Mouse (Mus musculus): ENCODE results near the gene Treh. TPM values are rescaled to one million over a fixed set of nuclear protein-coding genes. Genes with fewer than 3 reads are reported as not detected.

The Treh gene
- polyA plus RNA-seq, 1 experiment: 32.2 TPM

DNA sequence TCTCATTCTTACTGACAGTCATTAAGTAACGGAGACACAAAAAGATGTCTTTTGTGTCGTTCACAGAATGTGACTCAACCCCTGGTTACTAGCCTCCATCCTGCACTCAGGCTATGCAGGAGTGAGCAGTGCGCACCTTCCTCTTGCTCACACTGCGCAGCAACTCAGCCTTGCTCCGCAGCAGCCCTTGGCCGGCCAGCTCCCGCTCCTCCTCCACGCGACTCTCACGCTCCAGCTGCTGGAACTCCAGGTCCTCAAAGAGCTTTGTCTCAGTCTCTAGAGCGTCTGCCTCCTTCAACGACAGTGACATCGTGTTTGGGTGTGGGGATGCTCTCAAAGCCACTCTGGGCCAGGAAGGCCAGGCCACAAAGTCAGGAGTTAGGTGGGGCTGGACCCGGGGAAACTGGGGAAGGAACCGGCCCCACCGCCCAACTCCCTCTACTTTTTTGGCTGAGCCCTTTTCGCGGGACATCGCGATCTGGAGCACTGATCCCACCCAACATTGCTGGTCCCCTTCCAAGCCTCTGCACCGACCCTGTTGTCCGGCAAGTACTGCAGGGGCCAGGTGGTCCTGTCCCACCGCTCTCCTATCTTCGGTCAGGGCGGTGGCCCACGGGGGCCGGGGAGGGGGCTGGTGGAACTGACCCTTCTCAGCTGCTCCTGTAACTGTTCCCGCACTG, 34.9 kb downstream of the Treh start:
- Histone ChIP-seq H3K4me1 (ENCODE audit: control insufficient read depth, insufficient read depth, low read length) (peaks cover 7% of the 10 kb centered on the region), H3K27ac (ENCODE audit: insufficient read depth, low read depth, low read length) (no peak overlapping the region), H3K27me3 (replicated peaks; ENCODE audit: control insufficient read depth, insufficient read depth, low read length) (no peaks in the 10 kb centered on the region), H3K4me3 (ENCODE audit: insufficient read depth, low read depth, low read length) (0 out of 2 replicates have a peak overlapping the region, but pooled peaks have one; percentile 5), H3K36me3 (ENCODE audit: control insufficient read depth, insufficient read depth, low read length) (no peaks in the 10 kb centered on the region; the same call in 1 of the 2 replicates)
- WGBS: 45% methylated on average over 28 of the region's 28 CpGs
- TF ChIP-seq POLR2A (IDR thresholded peaks at IDR 0.05; ENCODE audit: low read depth, low read length): no peak
- no peak for TF ChIP-seq CTCF (conservative IDR thresholded peaks at IDR 0.05; ENCODE audit: insufficient read depth, insufficient read length, low read depth, low read length)
- DNase-seq: no peak

DNA sequence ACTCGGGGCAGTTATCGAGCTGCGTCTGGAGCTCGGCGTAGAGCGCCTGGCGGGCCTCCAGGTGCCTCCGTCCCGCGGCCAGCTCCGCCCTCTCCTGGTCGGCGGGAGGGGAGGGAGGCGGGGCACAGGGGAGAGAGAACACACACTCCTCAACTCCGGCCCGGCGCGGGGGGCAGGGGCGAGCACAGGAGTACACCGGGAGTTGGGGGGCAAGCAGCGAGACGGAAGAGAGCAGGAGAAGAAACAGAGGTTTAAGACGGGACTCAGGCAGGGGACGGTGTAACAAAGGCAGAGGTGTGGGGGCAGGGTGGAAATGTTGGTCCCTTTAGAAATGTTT, 35.4 kb downstream of the Treh start:
- no peaks in the 10 kb centered on the region for H3K27me3 ChIP-seq (replicated peaks; ENCODE audit: control insufficient read depth, insufficient read depth, low read length)
- H3K4me1 ChIP-seq (ENCODE audit: control insufficient read depth, insufficient read depth, low read length): peaks cover 7% of the 10 kb centered on the region
- 10% methylated on average over 23 of the region's 24 CpGs for WGBS
- DNase-seq: peak; percentile 89
- H3K27ac ChIP-seq (ENCODE audit: insufficient read depth, low read depth, low read length): no peak overlapping the region
- H3K36me3 ChIP-seq (ENCODE audit: control insufficient read depth, insufficient read depth, low read length): no peaks in the 10 kb centered on the region; the same call in 1 of the 2 replicates
- TF ChIP-seq POLR2A (IDR thresholded peaks at IDR 0.05; ENCODE audit: low read depth, low read length) (no peak), CTCF (conservative IDR thresholded peaks at IDR 0.05; ENCODE audit: insufficient read depth, insufficient read length, low read depth, low read length) (0 out of 2 replicates have a peak, but pooled peaks have one; percentile 15)
- peak overlapping the region; percentile 55 for H3K4me3 ChIP-seq (ENCODE audit: insufficient read depth, low read depth, low read length)

DNA sequence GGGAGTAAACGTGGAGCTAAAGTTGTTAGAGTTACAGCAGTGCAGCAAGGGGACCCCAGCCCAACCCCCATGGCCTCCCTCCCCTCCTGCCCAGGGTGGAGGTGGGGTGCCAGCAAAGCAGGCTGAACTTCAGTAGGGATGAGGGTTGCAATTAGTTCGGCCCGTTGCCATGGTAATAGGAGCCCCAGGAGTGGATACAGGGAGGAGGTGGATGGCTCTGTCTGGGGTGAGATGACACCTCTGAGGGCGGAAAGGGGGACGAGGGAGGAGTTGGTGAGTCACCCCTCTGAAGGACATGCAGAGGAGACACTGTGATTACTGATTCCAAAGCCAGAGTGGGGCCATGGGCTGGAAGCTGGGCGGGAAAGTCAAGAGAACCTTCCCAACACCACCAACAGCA, 35.9 kb downstream of the Treh start:
- H3K27ac ChIP-seq (ENCODE audit: insufficient read depth, low read depth, low read length): no peak overlapping the region
- no peak for TF ChIP-seq CTCF (conservative IDR thresholded peaks at IDR 0.05; ENCODE audit: insufficient read depth, insufficient read length, low read depth, low read length)

GRCm38 (mm10) chr9:44709600-44709999, 36.6 kb downstream of the Treh start:
- peak; percentile 42 for DNase-seq

More for the DNA sequence above, 35.9 kb downstream of the Treh start:
- 42% methylated on average over 6 of the region's 6 CpGs for WGBS
- Histone ChIP-seq H3K4me1 (ENCODE audit: control insufficient read depth, insufficient read depth, low read length) (peaks cover 7% of the 10 kb centered on the region), H3K27me3 (replicated peaks; ENCODE audit: control insufficient read depth, insufficient read depth, low read length) (no peaks in the 10 kb centered on the region), H3K4me3 (ENCODE audit: insufficient read depth, low read depth, low read length) (no peak overlapping the region), H3K36me3 (ENCODE audit: control insufficient read depth, insufficient read depth, low read length) (no peaks in the 10 kb centered on the region; the same call in 1 of the 2 replicates)
- DNase-seq: no peak

DNA sequence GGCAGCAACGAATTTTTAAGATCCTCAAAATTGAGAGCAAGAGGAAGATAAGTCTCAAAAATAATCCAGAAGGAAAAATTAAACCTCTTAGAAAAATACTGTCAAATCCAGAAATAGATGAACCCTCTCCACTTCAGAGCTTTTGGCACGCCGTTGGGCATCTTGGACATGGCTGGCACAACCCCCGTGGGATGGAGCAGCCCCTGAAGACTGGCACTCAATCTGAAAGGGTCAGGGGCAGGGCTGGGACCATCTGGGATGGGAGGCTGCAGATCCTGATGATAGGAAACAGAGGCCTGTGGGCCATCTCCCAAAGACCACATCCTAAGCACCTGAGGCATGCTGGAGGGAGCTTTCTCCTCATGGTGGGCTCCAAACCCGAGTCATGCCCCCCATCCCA, 37.2 kb downstream of the Treh start:
- WGBS: 83% methylated on average over 5 of the region's 5 CpGs
- Histone ChIP-seq H3K27me3 (replicated peaks; ENCODE audit: control insufficient read depth, insufficient read depth, low read length) (no peaks in the 10 kb centered on the region), H3K4me3 (ENCODE audit: insufficient read depth, low read depth, low read length) (no peak overlapping the region), H3K36me3 (ENCODE audit: control insufficient read depth, insufficient read depth, low read length) (no peaks in the 10 kb centered on the region; the same call in 1 of the 2 replicates), H3K27ac (ENCODE audit: insufficient read depth, low read depth, low read length) (no peak overlapping the region), H3K4me1 (ENCODE audit: control insufficient read depth, insufficient read depth, low read length) (peaks cover 7% of the 10 kb centered on the region)
- no peak for DNase-seq
- no peak for TF ChIP-seq POLR2A (IDR thresholded peaks at IDR 0.05; ENCODE audit: low read depth, low read length)
- no peak for TF ChIP-seq CTCF (conservative IDR thresholded peaks at IDR 0.05; ENCODE audit: insufficient read depth, insufficient read length, low read depth, low read length)

More at GRCm38 (mm10) chr9:44709600-44709999, 36.6 kb downstream of the Treh start:
- Histone ChIP-seq H3K36me3 (ENCODE audit: control insufficient read depth, insufficient read depth, low read length) (no peaks in the 10 kb centered on the region; the same call in 1 of the 2 replicates), H3K4me1 (ENCODE audit: control insufficient read depth, insufficient read depth, low read length) (peaks cover 7% of the 10 kb centered on the region), H3K27ac (ENCODE audit: insufficient read depth, low read depth, low read length) (no peak overlapping the region), H3K4me3 (ENCODE audit: insufficient read depth, low read depth, low read length) (no peak overlapping the region), H3K27me3 (replicated peaks; ENCODE audit: control insufficient read depth, insufficient read depth, low read length) (no peaks in the 10 kb centered on the region)
- 73% methylated on average over 2 of the region's 2 CpGs for WGBS
- TF ChIP-seq CTCF (conservative IDR thresholded peaks at IDR 0.05; ENCODE audit: insufficient read depth, insufficient read length, low read depth, low read length): peak; percentile 80
- TF ChIP-seq POLR2A (IDR thresholded peaks at IDR 0.05; ENCODE audit: low read depth, low read length): no peak

DNA sequence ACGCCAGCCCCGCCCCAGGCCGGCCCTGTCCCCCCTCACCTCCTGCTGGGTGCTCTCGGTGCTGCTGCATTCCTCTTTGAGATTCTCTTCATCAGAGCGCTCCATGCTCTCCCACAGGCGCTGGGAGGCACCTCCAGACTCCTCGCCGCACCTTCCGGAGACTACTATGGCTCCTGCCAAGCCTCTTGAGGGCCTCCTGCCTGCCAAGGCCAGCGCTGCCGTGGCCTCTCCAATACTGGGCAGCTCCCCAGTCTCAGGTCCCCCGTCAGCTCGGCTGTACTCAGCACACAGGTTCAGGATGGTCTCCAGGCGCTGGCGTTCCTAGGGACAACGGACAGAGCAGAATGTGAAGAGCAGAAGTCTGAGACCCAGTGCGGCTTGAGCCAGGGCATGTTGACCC, 38.6 kb downstream of the Treh start:
- WGBS: 86% methylated on average over 17 of the region's 17 CpGs
- TF ChIP-seq CTCF (conservative IDR thresholded peaks at IDR 0.05; ENCODE audit: insufficient read depth, insufficient read length, low read depth, low read length): no peak
- TF ChIP-seq POLR2A (IDR thresholded peaks at IDR 0.05; ENCODE audit: low read depth, low read length): no peak
- no peaks in the 10 kb centered on the region; the same call in 1 of the 2 replicates for H3K36me3 ChIP-seq (ENCODE audit: control insufficient read depth, insufficient read depth, low read length)
- peaks cover 7% of the 10 kb centered on the region for H3K4me1 ChIP-seq (ENCODE audit: control insufficient read depth, insufficient read depth, low read length)
- H3K4me3 ChIP-seq (ENCODE audit: insufficient read depth, low read depth, low read length): no peak overlapping the region
- no peak overlapping the region for H3K27ac ChIP-seq (ENCODE audit: insufficient read depth, low read depth, low read length)
- DNase-seq: no peak
- H3K27me3 ChIP-seq (replicated peaks; ENCODE audit: control insufficient read depth, insufficient read depth, low read length): no peaks in the 10 kb centered on the region

- no peak for TF ChIP-seq POLR2A (IDR thresholded peaks at IDR 0.05; ENCODE audit: low read depth, low read length)
- TF ChIP-seq CTCF (conservative IDR thresholded peaks at IDR 0.05; ENCODE audit: insufficient read depth, insufficient read length, low read depth, low read length): no peak
- 82% methylated on average over 6 of the region's 6 CpGs for WGBS
- Histone ChIP-seq H3K36me3 (ENCODE audit: control insufficient read depth, insufficient read depth, low read length) (no peaks in the 10 kb centered on the region; the same call in 1 of the 2 replicates), H3K27me3 (replicated peaks; ENCODE audit: control insufficient read depth, insufficient read depth, low read length) (no peaks in the 10 kb centered on the region), H3K27ac (ENCODE audit: insufficient read depth, low read depth, low read length) (no peak overlapping the region), H3K4me1 (ENCODE audit: control insufficient read depth, insufficient read depth, low read length) (peaks cover 14% of the 10 kb centered on the region), H3K4me3 (ENCODE audit: insufficient read depth, low read depth, low read length) (no peak overlapping the region)
- no peak for DNase-seq
These were observed 40.0 kb downstream of the Treh start for GRCm38 (mm10) chr9:44713080-44713479.

Data from kidney, adult 2 months (tissue).